Mouse (Mus musculus) embryonic facial prominence, embryonic 10.5 days (tissue): ENCODE measurements around the gene Ccdc82. TPM values are rescaled to one million over a fixed set of nuclear protein-coding genes. Genes with fewer than 3 reads are reported as not detected.

Experiments
- DNase-seq: peaks from one replicate; pipeline ENCODE4 v3.0.0-alpha.2; 2017; ENCODE audit warnings: low spot score
- H3K27ac ChIP-seq: fragments of 300-500 bp; sonication (generic); replicated peaks from 2 replicates; pipeline ENCODE4 v1.5.1; 2016; ENCODE audit warnings: mild to moderate bottlenecking
- H3K27me3 ChIP-seq: fragments of 300-500 bp; sonication (generic); replicated peaks from 2 replicates; pipeline ENCODE4 v1.6.1; 2016; ENCODE audit warnings: low read depth, mild to moderate bottlenecking; ENCODE audit not compliant: poor library complexity, severe bottlenecking
- H3K36me3 ChIP-seq: fragments of 300-500 bp; sonication (generic); replicated peaks from 2 replicates; pipeline ENCODE4 v1.6.1; 2016; ENCODE audit warnings: mild to moderate bottlenecking, moderate library complexity
- H3K4me1 ChIP-seq: fragments of 300-500 bp; sonication (generic); 2 replicates; pipeline ENCODE4 v1.6.1; 2016
- H3K4me3 ChIP-seq: fragments of 300-500 bp; sonication (generic); 2 replicates; pipeline ENCODE4 v1.5.1; 2016; ENCODE audit warnings: mild to moderate bottlenecking, moderate library complexity
- H3K9me3 ChIP-seq: fragments of 300-500 bp; sonication (generic); 2 replicates; pipeline ENCODE4 v1.6.1; 2016; ENCODE audit warnings: mild to moderate bottlenecking
- WGBS: fragments of 180-500 bp; shearing (Covaris S2); methylation state at CpG from one replicate; pipeline ENCODE4 v1.1.7; 2016; 5-methylcytosine and 5-hydroxymethylcytosine counted together
- polyA plus RNA-seq: library from polyadenylated mRNA; unstranded; fragments of >200 nt; fragmentation: Nextera tagmentation; extraction: Ambion mirVana; gene quantifications from 2 replicates; pipeline ENCODE4 v1.2.1, GENCODE M21; 2016

Ccdc82 gene
- polyA plus RNA-seq, 1 experiment from 2014 or later, result 6.3 TPM

GRCm38 (mm10) chr9:13256726-13257125 is 10.0 kb downstream of the Ccdc82 start:
- 95% methylated on average over 1 of the region's 1 CpGs for WGBS
- H3K27me3 ChIP-seq, result no peaks in the 10 kb centered on the region
- no peak for DNase-seq

GRCm38 (mm10) chr9:13258173-13258572 is 11.4 kb downstream of the Ccdc82 start:
- Histone ChIP-seq H3K36me3 (no peaks in the 10 kb centered on the region), H3K27me3 (no peaks in the 10 kb centered on the region), H3K9me3 (no peaks in the 10 kb centered on the region), H3K4me1 (no peaks in the 10 kb centered on the region), H3K27ac (no peak overlapping the region), H3K4me3 (no peak overlapping the region)
- WGBS, result 93% methylated on average over 2 of the region's 2 CpGs
- DNase-seq, result no peak

More at GRCm38 (mm10) chr9:13256726-13257125, 10.0 kb downstream of the Ccdc82 start:
- Histone ChIP-seq H3K9me3 (no peaks in the 10 kb centered on the region), H3K4me3 (no peak overlapping the region), H3K4me1 (no peaks in the 10 kb centered on the region), H3K36me3 (no peaks in the 10 kb centered on the region), H3K27ac (no peak overlapping the region)

- no peak for DNase-seq
- no peaks in the 10 kb centered on the region for H3K27me3 ChIP-seq
- no peak overlapping the region for H3K27ac ChIP-seq
- WGBS, result 81% methylated on average over 3 of the region's 3 CpGs
- H3K9me3 ChIP-seq, result no peaks in the 10 kb centered on the region
- no peaks in the 10 kb centered on the region for H3K36me3 ChIP-seq
- H3K4me1 ChIP-seq, result no peaks in the 10 kb centered on the region
- H3K4me3 ChIP-seq, result no peak overlapping the region
These were observed 14.2 kb downstream of the Ccdc82 start for GRCm38 (mm10) chr9:13260980-13261379.

- 88% methylated on average over 1 of the region's 1 CpGs for WGBS
- DNase-seq, result no peak
- no peaks in the 10 kb centered on the region for H3K9me3 ChIP-seq
- H3K36me3 ChIP-seq, result no peaks in the 10 kb centered on the region
- no peak overlapping the region for H3K27ac ChIP-seq
- H3K4me3 ChIP-seq, result no peak overlapping the region
- H3K27me3 ChIP-seq, result no peaks in the 10 kb centered on the region
- no peaks in the 10 kb centered on the region for H3K4me1 ChIP-seq
These were observed 26.5 kb downstream of the Ccdc82 start for GRCm38 (mm10) chr9:13273219-13273618.

- Histone ChIP-seq H3K36me3 (no peaks in the 10 kb centered on the region), H3K27ac (no peak overlapping the region), H3K4me3 (no peak overlapping the region), H3K4me1 (no peaks in the 10 kb centered on the region), H3K27me3 (no peaks in the 10 kb centered on the region), H3K9me3 (no peaks in the 10 kb centered on the region)
- 71% methylated on average over 2 of the region's 2 CpGs for WGBS
- DNase-seq, result no peak
These were observed 40.7 kb downstream of the Ccdc82 start for GRCm38 (mm10) chr9:13287482-13287881.

- no peaks in the 10 kb centered on the region for H3K9me3 ChIP-seq
- WGBS, result under 1% methylated on average over 28 of the region's 28 CpGs
- H3K4me3 ChIP-seq, result peak overlapping the region; percentile 73
- DNase-seq, result peak; percentile 93
- peaks cover 48% of the 10 kb centered on the region for H3K4me1 ChIP-seq
- no peaks in the 10 kb centered on the region for H3K36me3 ChIP-seq
- peak overlapping the region; percentile 91 for H3K27ac ChIP-seq
- H3K27me3 ChIP-seq, result peaks cover 11% of the 10 kb centered on the region; the same call in 1 of the 2 replicates
These were observed 49.7 kb downstream of the Ccdc82 start for GRCm38 (mm10) chr9:13296274-13297121.

GRCm38 (mm10) chr9:13297122-13297667 is 50.4 kb downstream of the Ccdc82 start:
- Histone ChIP-seq H3K4me1 (peaks cover 55% of the 10 kb centered on the region), H3K4me3 (peak overlapping the region; percentile 73), H3K27ac (peak overlapping the region; percentile 91), H3K27me3 (peaks cover 11% of the 10 kb centered on the region; the same call in 1 of the 2 replicates), H3K9me3 (no peaks in the 10 kb centered on the region), H3K36me3 (no peaks in the 10 kb centered on the region)
- WGBS, result under 1% methylated on average over 12 of the region's 12 CpGs
- DNase-seq, result peak; percentile 39

- Histone ChIP-seq H3K4me3 (peak within 1 kb of the TSS; percentile 73), H3K27me3 (peaks cover 11% of the 10 kb centered on the region; the same call in 1 of the 2 replicates), H3K9me3 (no peaks in the 10 kb centered on the region), H3K4me1 (peaks cover 62% of the 10 kb centered on the region), H3K36me3 (no peaks in the 10 kb centered on the region), H3K27ac (peak within 1 kb of the TSS; percentile 91)
- WGBS, result 1% methylated on average over 23 of the region's 23 CpGs
- peak; percentile 79 for DNase-seq
These were observed 51.1 kb downstream of the Ccdc82 start, which contains the start of gene Maml2 for GRCm38 (mm10) chr9:13297668-13298512. Gene Maml2 (plus strand): TSS chr9:13297957.

GRCm38 (mm10) chr9:13298513-13298878 is 51.7 kb downstream of the Ccdc82 start:
- H3K4me1 ChIP-seq, result peaks cover 67% of the 10 kb centered on the region
- peak overlapping the region; percentile 91 for H3K27ac ChIP-seq
- no peaks in the 10 kb centered on the region for H3K9me3 ChIP-seq
- peak overlapping the region; percentile 73 for H3K4me3 ChIP-seq
- WGBS, result 24% methylated on average over 9 of the region's 9 CpGs
- DNase-seq, result no peak
- H3K27me3 ChIP-seq, result peaks cover 11% of the 10 kb centered on the region; the same call in 1 of the 2 replicates
- no peaks in the 10 kb centered on the region for H3K36me3 ChIP-seq

GRCm38 (mm10) chr9:13299190-13299589 is 52.4 kb downstream of the Ccdc82 start:
- no peak for DNase-seq
- Histone ChIP-seq H3K9me3 (no peaks in the 10 kb centered on the region), H3K27me3 (peaks cover 11% of the 10 kb centered on the region; the same call in 1 of the 2 replicates), H3K4me3 (peak overlapping the region; percentile 73), H3K27ac (no peak overlapping the region), H3K4me1 (peaks cover 71% of the 10 kb centered on the region), H3K36me3 (no peaks in the 10 kb centered on the region)
- WGBS, result 86% methylated on average over 6 of the region's 6 CpGs

GRCm38 (mm10) chr9:13300041-13300441 is 53.3 kb downstream of the Ccdc82 start:
- peak overlapping the region; percentile 73; the same call in 1 of the 2 replicates for H3K4me3 ChIP-seq
- H3K4me1 ChIP-seq, result peaks cover 71% of the 10 kb centered on the region
- 51% methylated on average over 3 of the region's 3 CpGs for WGBS
- H3K27ac ChIP-seq, result no peak overlapping the region
- no peaks in the 10 kb centered on the region for H3K9me3 ChIP-seq
- peaks cover 11% of the 10 kb centered on the region; the same call in 1 of the 2 replicates for H3K27me3 ChIP-seq
- H3K36me3 ChIP-seq, result no peaks in the 10 kb centered on the region
- DNase-seq, result no peak
